Mouse (Mus musculus) frontal cortex, postnatal 10 days (tissue): ENCODE data around the gene Wfdc3.

Experiments
- DNase-seq, 2 experiments: peaks; one replicate each; pipeline ENCODE4 v3.0.0; 2022; ENCODE audit warnings: low spot score in 2 of 2, mixed read lengths in 1 of 2

Wfdc3 gene

GRCm38 (mm10) chr2:164776130-164776529, 30.4 kb upstream of the Wfdc3 start:
- no peak for DNase-seq

- no peak for DNase-seq
These were observed 28.2 kb upstream of the Wfdc3 start for GRCm38 (mm10) chr2:164773989-164774364.

DNA sequence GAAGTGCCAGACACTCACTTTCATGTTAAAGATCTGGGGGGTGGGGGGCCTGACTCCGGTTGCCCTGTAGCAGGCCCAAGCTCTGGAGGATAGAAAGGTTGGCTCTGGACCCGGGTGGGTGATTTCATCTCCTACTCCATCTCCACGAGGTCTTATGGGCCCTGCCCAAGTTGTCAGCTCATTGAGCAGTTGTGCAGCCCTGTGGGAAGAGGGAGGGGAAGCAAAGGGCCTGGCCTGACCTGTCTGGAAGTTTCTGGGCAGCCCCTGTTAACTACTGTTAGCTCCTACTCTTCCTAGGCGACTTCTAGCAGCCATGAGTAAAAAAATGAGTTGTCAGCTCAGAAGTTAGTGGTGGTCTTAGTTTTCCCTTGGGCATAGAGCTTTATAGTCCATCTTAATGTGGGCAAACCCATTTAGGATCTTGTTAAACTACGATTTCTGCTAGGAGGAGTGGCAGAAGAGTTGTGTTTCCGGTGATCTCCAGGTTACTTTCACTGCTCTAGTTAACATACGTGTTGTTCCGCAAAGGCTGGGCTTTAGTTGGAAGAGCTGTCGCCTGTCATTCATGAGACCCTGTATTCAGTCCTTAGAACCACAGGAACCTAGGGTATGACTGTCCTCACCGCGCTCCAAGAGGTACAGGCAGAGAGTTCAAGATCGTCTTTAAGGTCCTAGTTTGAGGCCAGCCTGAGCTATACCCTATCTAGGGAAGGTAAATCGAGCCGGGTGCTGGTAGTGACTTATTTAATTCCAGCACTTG, 27.7 kb upstream of the Wfdc3 start:
- no peak for DNase-seq

- no peak for DNase-seq
These were observed 25.4 kb upstream of the Wfdc3 start for GRCm38 (mm10) chr2:164771123-164771522.

- DNase-seq = no peak
These were observed 24.5 kb upstream of the Wfdc3 start for GRCm38 (mm10) chr2:164770279-164770678.

GRCm38 (mm10) chr2:164769258-164770037, 23.7 kb upstream of the Wfdc3 start, which contains the start of gene Ube2c:
Gene Ube2c, plus strand, starts transcription at chr2:164769898.
- DNase-seq = peak; percentile 98

DNA sequence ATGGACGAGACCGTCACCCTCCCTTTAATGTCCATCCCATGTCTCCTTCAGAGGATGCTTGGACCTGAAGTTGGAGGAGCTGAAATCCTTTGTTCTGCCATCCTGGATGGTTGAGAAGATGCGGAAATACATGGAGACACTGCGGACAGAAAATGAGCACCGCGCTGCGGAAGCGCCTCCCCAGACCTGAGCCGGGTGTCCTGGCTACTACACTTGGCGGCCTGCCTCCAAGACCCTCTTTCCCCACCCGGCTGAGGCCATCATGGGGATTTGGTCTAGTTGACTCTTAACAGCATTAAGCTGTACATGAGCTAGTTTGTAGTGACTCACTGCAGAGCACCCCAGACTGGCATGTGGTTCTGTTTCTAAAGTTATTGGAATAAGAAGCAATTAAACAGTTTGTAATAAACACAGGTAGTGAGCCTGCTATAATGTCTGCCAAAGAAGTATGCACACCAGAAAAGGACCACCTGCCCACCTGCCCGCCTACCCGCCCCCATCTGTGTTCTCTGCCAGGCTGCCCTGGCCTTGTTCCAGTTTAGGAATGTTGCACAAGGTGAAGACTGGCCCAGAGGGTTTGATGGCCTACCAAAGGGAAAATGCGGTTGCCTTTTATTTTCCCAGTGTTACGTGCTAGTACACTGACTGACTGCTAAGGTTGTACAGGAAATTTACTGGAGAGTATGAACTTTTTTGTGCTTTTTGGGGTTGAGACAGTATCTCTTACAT, 22.2 kb upstream of the Wfdc3 start:
- no peak for DNase-seq

GRCm38 (mm10) chr2:164765841-164766240, 20.1 kb upstream of the Wfdc3 start:
- DNase-seq = no peak

DNA sequence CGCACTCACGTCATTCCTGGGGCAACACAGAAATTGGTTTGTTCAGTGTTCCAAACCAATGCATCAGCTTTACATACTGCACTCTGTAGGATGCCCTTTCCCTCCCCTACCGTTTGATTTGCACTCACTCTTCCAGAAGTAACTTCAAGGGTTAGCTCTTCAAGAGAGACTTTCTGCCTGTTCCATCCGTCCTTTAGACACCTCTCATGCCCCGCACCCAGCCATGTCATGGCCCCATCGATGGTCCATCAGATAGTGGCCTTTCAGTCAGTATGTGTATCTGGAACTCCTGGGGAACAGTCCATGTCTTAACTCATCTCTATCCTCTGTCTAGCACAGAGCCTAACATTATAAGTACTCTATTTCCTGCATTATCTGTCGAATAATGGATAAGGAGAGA, 16.9 kb upstream of the Wfdc3 start:
- DNase-seq = no peak

DNA sequence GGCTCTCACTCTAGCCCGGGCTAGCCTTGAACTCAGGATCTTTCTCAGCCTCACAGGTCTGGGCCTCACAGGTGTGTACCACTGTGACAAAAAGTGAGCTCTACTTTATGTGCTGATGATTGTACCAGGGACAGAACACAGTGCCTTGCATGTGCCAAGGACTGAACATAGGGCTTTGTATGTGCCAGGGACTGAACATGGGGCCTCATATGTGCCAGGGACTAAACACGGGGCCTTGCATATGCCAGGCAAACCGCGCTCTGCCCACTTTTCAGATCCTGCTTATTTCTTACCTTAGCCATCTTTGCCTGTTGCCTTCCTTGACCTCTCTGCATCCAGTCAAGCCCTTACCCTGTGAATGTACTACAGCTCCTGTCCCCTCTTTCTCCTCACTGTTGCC, 16.2 kb upstream of the Wfdc3 start:
- DNase-seq = no peak

- DNase-seq = no peak
These were observed 15.8 kb upstream of the Wfdc3 start for GRCm38 (mm10) chr2:164761502-164761901.

DNA sequence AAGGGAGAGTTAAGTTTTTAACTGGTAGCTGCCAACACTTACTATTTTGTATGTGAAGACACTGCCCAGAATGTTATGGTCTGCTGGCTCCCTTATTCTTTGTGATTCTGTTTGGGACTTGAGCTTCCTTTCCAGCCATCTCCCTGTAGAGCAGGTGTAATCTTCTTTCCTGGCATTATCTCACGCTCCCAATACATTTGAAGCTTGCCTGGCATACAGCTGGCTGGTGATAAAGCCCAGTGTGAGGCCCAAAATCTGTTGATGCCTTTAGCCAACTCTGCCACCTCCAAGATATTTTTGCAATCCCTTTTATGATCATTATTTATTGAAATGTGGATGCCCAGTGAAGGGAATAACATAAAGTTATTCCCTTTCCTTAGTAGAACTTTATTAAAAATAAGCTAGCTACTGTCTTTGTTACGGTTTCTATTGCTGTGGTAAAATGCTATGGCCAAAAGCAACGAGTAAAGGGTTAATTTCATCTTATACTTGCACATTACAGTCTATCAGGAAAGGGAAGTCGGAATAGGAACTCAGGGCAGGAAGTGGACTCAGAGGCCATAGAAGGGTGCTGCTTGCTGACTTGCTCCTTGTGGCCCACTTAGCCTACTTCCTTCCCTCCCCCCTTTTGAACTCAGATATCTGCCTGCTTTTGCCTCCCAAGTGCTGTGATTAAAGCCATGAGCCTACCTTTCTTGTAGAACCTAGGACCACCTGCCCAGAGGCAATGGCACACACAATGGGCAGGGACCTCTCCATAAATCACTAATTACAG, 14.5 kb upstream of the Wfdc3 start:
- DNase-seq = no peak

GRCm38 (mm10) chr2:164758692-164759091, 13.0 kb upstream of the Wfdc3 start:
- DNase-seq = no peak

GRCm38 (mm10) chr2:164757841-164758240, 12.1 kb upstream of the Wfdc3 start:
- DNase-seq = no peak

DNA sequence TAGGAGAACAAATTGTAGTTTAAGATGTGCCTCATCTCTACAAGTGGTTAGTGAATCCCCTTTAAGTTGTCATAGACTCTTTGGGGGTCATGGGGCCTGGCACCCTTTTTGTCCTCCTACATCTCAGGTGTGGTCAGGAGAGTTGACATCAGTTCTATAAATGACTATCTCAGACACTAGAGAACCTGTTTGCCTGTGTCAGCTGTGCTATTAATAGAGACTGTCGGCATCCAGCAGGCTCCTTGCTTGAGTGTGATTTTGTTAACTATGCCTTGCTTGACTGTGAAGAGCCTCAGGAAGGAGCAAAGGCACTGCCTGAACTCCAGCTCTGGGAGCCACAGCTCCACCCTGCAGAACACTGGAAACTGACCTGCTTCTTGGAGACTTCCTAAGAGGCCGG, 9.1 kb upstream of the Wfdc3 start:
- no peak for DNase-seq

DNA sequence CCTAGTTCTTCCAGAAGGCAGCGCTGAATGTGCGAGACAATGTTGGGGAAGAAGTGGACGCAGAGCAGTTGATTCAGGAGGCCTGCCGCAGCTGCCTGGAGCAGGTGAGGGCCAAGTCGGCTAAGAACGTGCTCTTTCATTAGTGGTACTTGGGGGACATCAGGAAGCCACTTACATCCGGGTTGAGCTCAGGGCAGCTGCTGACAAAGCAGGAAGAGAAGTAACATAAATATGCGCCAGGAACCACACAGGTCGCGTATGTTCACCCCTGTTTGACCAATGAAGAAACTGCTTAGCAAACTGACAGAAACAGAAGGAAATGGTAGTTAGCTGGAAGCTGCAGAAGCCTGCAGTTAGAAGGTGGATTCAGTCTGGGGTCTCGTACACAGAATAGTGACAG, 8.4 kb upstream of the Wfdc3 start:
- no peak for DNase-seq

GRCm38 (mm10) chr2:164752454-164752853, 6.7 kb upstream of the Wfdc3 start:
- no peak for DNase-seq

DNA sequence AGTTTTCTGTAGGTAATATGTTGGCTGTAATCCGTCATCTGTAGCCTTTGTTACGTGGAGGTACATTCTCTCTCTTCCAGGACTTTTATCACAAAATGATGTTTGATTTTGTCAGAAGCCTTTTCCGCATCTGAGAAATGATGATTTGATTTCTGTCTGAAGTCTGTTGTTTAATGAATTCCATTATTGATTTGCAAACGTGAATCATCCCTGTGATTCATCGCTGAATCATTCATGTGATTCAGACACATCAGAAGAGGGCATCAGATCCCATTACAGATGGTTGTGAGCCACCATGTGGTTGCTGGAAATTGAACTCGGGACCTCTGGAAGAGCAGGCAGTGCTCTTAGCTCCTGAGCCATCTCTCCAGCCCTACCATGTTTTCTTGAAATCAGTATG, 3.3 kb upstream of the Wfdc3 start:
- no peak for DNase-seq

GRCm38 (mm10) chr2:164748191-164748590, 2.5 kb upstream of the Wfdc3 start:
- no peak for DNase-seq

DNA sequence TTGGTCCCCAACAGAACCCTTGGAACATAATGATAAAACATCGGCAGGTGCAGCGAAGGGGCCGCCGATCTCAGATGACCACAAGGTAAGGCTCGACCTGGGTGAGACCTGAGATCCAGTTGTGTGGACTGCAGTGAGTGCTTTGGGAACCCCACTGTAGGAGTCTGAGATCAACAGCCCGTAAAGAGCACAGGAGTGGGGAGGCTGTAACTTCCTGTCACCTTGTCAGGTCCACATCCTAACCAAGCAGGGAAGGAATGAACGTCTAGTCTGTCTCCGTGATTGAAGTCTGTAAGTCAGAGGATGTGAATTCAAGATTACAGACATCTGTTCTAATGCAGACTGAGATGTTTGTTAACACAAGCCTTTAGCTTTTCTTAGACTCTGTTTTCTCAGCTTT, 962 bp upstream of the Wfdc3 start:
- DNase-seq = no peak

DNA sequence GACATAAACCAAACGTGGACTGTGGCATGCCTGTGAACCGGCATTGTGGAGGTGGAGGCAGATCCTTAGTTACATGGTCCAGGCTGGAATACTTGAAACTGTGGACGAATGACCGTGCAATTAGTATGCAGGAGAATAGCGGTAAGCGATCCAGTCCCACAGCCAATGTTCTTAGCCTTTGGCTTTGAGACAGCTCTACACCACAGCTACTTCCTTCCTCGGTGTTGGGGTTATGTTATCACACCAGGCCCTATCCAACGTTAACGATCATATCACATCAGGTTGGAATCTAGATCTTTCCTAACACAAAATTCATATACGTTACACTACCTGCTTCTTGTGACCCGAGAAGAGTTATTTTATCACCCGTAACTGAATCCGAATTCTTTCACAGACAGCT, 744 bp downstream of the Wfdc3 start:
- DNase-seq = no peak

- no peak for DNase-seq
These were observed 5.9 kb downstream of the Wfdc3 start for GRCm38 (mm10) chr2:164739876-164740275.
